Mouse (Mus musculus): ENCODE measurements at regions not wholly inside any gene's neighbourhood (a gene's known extent, or its start where the extent isn't known, plus 50 kb on each side); places are given as distances from the start of the nearest gene placed in this dataset.

- DNase-seq (ENCODE audit: extremely low read depth, low read depth) = no peak
Observed at GRCm38 (mm10) chr3:33902431-33902830, 58.3 kb upstream of the Ccdc39 start.

GRCm38 (mm10) chr3:33903326-33903725 lies 59.2 kb upstream of the Ccdc39 start:
- no peak for DNase-seq (ENCODE audit: extremely low read depth, low read depth)

DNA sequence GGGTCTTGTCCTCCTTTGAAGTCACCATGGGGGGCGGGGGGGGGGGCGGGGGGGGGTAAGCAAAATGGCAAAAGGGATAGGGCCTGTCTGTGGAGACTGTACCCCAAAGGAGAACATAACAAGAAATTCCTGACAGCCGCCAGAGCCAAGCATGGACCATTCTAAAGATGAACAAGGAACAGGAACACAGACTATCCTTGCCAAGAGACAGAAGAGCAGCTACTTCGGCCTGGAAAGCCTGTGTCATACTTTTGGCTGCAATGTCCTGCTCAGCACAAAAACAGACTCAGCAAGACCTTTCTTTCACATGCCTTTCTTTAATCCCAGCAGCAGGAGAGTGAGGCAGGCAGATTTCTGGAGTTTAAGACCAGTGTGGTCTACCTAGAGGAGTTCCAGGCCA lies 59.7 kb upstream of the Ccdc39 start:
- DNase-seq (ENCODE audit: extremely low read depth, low read depth) = no peak

- no peak for DNase-seq (ENCODE audit: extremely low read depth, low read depth)
Observed at GRCm38 (mm10) chr3:33904854-33905678, 61.0 kb upstream of the Ccdc39 start.

DNA sequence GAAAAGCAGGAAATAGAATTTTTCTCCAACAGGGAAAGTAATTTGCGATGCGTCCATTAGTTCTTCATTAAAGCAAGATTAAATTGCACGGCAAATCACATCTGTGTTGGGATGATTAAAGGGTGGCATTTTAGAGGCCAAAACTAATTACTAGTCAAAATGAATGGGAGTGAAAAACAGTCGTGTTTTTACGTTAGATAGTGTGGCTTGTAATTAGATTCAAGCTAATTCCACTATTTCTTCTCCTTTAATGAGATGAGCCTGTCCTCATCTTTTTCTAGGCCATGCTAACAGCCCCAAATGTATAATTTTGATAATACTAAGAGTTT lies 61.5 kb upstream of the Ccdc39 start:
- DNase-seq (ENCODE audit: extremely low read depth, low read depth) = no peak

DNA sequence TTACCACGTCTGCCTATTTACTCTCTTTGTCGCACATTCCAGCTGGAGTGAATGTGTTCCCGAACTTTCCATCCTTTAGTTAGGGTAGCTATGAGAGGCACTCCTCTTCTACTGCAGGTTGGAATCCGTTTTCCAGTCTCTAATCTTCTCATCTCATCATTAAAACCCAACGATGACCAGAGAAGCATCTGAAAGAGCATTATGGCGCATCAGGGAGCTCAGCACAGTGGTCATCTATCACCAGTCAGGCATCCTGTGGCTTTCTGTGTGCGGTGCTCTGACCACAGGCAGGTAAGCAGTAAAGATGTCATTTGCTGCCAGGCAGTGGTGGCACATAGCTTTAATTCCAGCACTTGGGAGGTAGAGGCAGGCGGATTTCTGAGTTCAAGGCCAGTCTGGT lies 63.0 kb upstream of the Ccdc39 start:
- no peak for DNase-seq (ENCODE audit: extremely low read depth, low read depth)

GRCm38 (mm10) chr3:33911559-33911958 lies 67.4 kb upstream of the Ccdc39 start:
- DNase-seq (ENCODE audit: extremely low read depth, low read depth) = no peak

GRCm38 (mm10) chr3:33913470-33913869 lies 69.4 kb upstream of the Ccdc39 start:
- no peak for DNase-seq (ENCODE audit: extremely low read depth, low read depth)

DNA sequence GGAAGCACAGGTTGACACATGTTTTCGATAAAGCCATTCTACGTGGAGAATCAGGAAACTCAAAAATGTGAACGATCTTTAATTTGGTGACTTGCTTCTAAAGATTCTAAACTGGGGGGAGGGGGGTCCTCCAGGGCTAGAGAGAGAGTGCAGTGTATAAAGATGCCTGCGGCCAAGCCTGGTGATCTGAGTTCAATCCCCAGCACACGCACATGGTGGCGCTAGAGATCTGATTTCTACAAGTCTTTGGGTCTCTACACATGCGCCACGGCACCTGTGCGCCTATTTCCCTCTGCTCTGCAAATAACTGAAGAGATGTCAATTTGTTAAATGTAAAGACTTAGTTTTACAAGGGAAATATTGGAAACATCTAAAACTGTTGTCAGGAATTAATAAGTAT lies 70.3 kb upstream of the Ccdc39 start:
- no peak for DNase-seq (ENCODE audit: extremely low read depth, low read depth)

DNA sequence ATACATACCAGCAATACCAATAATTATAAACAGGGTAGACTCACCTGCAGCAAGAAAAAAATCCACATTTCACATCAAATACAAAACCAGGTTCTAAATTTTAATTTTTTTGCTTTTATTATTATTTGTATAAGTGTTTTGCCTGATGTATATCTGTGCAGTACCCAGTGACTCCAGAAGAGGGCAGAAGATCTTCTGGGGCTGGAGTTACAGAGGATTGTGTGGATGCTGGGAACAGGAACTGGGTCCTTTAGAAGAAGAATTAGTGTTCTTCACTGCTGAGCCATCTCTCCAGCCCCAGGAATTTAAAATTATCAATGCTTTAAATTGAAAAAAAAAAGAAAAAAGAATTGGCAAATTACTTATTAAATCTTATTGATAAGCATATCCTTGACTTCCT lies 71.7 kb upstream of the Ccdc39 start:
- no peak for DNase-seq (ENCODE audit: extremely low read depth, low read depth)

DNA sequence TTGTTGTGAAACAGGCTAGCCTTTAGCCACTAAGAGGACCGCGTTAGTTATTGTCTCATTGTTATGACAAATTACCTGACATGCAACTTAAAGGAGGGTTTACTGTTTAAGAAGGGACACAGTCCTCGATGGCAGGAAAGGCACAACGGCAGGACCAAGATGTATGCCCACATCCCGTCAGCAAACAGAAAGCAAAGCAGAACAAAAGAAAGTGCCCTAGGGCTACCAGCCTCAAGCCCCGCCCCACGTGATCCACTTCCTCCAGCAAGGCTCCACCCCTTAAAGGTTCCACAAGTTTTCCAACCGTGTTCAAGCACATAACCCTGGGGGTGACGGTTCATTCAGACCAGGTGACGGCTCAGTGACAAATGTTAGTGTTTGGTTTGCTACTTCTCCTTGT lies 72.2 kb upstream of the Ccdc39 start:
- no peak for DNase-seq (ENCODE audit: extremely low read depth, low read depth)

- peak; percentile 35 for DNase-seq (ENCODE audit: extremely low read depth, low read depth)
Observed at GRCm38 (mm10) chr3:33916818-33917217, 72.7 kb upstream of the Ccdc39 start.

- peak; percentile 51 for DNase-seq (ENCODE audit: extremely low read depth, low read depth)
Observed at GRCm38 (mm10) chr3:33918785-33919184, 74.7 kb upstream of the Ccdc39 start.

DNA sequence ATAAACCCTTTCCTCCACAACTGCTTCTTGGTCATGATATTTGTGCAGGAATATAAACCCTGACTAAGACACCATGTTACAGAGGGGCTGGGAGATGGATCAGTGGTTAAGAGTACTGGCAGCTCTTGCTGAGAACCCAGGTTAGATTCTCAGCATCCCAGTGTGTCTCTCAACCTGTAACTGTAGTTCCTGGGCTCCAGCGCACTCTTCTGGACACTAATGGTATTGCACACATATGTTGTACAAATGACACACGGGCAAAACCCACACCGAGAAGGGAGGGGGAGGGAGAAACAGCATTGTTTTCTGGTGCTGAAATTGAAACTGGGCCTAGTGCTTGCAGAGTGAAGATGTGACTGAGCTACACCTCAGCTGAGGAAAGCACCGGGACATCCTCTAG lies 81.0 kb upstream of the Ccdc39 start:
- no peak for DNase-seq (ENCODE audit: extremely low read depth, low read depth)

- DNase-seq (ENCODE audit: extremely low read depth, low read depth) = no peak
Observed at GRCm38 (mm10) chr3:33955064-33955463, 64.7 kb upstream of the Fxr1 start.

- DNase-seq (ENCODE audit: extremely low read depth, low read depth) = peak; percentile 65
Observed at GRCm38 (mm10) chr3:33955854-33956624, 63.7 kb upstream of the Fxr1 start.

DNA sequence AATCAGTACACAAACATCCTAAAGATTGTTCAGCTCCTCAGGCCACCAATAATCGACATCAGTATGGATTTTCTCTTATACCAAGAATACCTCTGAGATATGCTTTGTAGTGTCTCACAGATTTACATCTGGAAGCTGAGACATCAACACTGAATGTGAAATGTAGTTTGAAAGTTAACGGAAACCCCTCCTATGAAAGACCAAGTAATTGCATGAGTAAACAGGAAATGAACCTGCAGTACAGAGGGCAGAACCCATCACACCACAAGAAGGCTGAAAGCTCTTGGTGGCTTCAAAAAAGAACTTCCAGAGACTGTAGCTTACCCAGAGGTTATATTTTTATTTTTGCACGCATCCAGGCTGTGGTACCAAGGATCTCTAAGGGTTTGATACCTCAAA lies 63.1 kb upstream of the Fxr1 start:
- no peak for DNase-seq (ENCODE audit: extremely low read depth, low read depth)

DNA sequence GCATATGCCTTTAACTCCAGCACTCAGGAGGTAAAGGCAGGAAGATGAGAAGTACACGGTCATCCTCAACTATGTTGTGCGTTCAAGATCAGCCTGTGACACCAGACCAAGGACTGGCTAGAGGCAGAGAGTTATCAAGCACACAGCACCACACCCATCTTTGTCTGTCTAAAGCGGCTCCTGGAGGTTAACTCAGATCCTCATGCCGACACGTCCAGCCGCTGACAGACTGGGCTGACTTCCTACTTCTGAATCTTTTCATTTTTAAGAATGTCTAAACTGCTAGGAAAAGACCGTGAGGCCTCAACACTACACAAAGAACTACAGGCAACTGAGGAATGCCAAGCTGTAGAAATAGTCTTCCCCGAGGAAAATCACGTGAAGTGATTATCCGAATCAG lies 62.1 kb upstream of the Fxr1 start:
- no peak for DNase-seq (ENCODE audit: extremely low read depth, low read depth)

DNA sequence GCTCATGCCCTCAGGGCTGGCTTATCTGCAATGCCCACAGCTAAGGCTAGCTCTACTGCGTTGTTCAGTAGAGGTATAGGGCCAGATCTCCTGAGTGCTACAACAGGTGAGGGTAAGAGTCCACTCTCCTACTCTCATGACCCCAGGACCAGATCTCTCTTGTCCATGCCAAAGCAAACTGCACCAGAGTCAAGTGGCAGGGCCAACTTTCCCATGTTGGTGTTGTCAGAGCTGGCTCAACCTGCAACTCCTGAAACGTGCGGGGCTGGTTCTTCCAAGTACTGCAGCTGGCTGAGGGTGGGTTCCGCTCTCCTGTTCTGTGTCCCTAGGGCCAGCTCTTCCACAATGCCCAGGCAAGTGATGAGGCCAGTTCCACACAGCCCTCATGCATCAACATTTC lies 61.5 kb upstream of the Fxr1 start:
- DNase-seq (ENCODE audit: extremely low read depth, low read depth) = no peak

GRCm38 (mm10) chr3:33960211-33960610 lies 59.5 kb upstream of the Fxr1 start:
- no peak for DNase-seq (ENCODE audit: extremely low read depth, low read depth)

GRCm38 (mm10) chr3:33962938-33963337 lies 56.8 kb upstream of the Fxr1 start:
- peak; percentile 72 for DNase-seq (ENCODE audit: extremely low read depth, low read depth)

- no peak for DNase-seq (ENCODE audit: extremely low read depth, low read depth)
Observed at GRCm38 (mm10) chr3:33967184-33967583, 52.6 kb upstream of the Fxr1 start.

Data from MEL-GATA-1-ER (cell line).